Mouse (Mus musculus) kidney, adult 2 months (tissue): Measurements from ENCODE around the gene Slc39a11. TPM values are rescaled to one million over a fixed set of nuclear protein-coding genes. Genes with fewer than 3 reads are reported as not detected.

Experiments
- DNase-seq: peaks from one replicate; pipeline ENCODE4 v3.0.0; 2021
- H3K27ac ChIP-seq: fragments of 200-500 bp; 2 replicates; pipeline ENCODE4 v1.5.1; 2012; ENCODE audit warnings: low read depth, low read length, control low read depth, inconsistent platforms; ENCODE audit not compliant: insufficient read depth
- H3K27me3 ChIP-seq: fragments of 200-500 bp; replicated peaks from 2 replicates; pipeline ENCODE4 v1.6.1; 2012; ENCODE audit warnings: mild to moderate bottlenecking, moderate library complexity, low read length, inconsistent platforms; ENCODE audit not compliant: control insufficient read depth, insufficient read depth
- H3K36me3 ChIP-seq: fragments of 200-500 bp; 2 replicates; pipeline ENCODE4 v1.6.1; 2012; ENCODE audit warnings: mild to moderate bottlenecking, moderate library complexity, low read length, inconsistent platforms; ENCODE audit not compliant: control insufficient read depth, insufficient read depth
- H3K4me1 ChIP-seq: fragments of 200-500 bp; 2 replicates; pipeline ENCODE4 v1.6.1; 2011; ENCODE audit warnings: low read length; ENCODE audit not compliant: control insufficient read depth, insufficient read depth
- H3K4me3 ChIP-seq: fragments of 200-500 bp; 2 replicates; pipeline ENCODE4 v1.5.1; 2011; ENCODE audit warnings: mild to moderate bottlenecking, low read depth, low read length, control low read depth; ENCODE audit not compliant: insufficient read depth
- CTCF ChIP-seq: fragments of 200-500 bp; conservative IDR thresholded peaks from 2 replicates; pipeline ENCODE4 v1.5.1; 2011; ENCODE audit warnings: low read depth, mild to moderate bottlenecking, control low read depth, low read length, moderate library complexity, mixed read lengths; ENCODE audit not compliant: insufficient read depth, insufficient read length
- POLR2A ChIP-seq: fragments of 200-500 bp; IDR thresholded peaks from one replicate; pipeline ENCODE4 v1.6.1; 2011; ENCODE audit warnings: low read depth, low read length, control low read depth
- WGBS: fragments of 180-500 bp; shearing (Covaris S2); methylation state at CpG from one replicate; pipeline ENCODE4 v1.1.7; 2018; 5-methylcytosine and 5-hydroxymethylcytosine counted together
- polyA plus RNA-seq: library from polyadenylated mRNA; depleted of rRNA; stranded (reverse); fragments of >200 nt; gene quantifications from 2 replicates; pipeline ENCODE4 v1.2.3, GENCODE M21; 2012

Slc39a11 gene
- polyA plus RNA-seq, 1 experiment, result 24.5 TPM

- 93% methylated on average over 18 of the region's 18 CpGs for WGBS
- Histone ChIP-seq H3K36me3 (no peaks in the 10 kb centered on the region), H3K4me3 (no peak overlapping the region), H3K27ac (no peak overlapping the region), H3K27me3 (no peaks in the 10 kb centered on the region), H3K4me1 (no peaks in the 10 kb centered on the region)
- DNase-seq, result no peak
- TF ChIP-seq CTCF (no peak), POLR2A (no peak)
These were observed 24.4 kb downstream of the Slc39a11 start for GRCm38 (mm10) chr11:113625437-113625836.

GRCm38 (mm10) chr11:113622028-113622427 lies 27.9 kb downstream of the Slc39a11 start:
- Histone ChIP-seq H3K27me3 (no peaks in the 10 kb centered on the region), H3K27ac (no peak overlapping the region), H3K36me3 (no peaks in the 10 kb centered on the region), H3K4me3 (no peak overlapping the region), H3K4me1 (0 out of 2 replicates have a peak, but pooled peaks cover 4% of the 10 kb centered on the region)
- 92% methylated on average over 4 of the region's 4 CpGs for WGBS
- TF ChIP-seq CTCF (no peak), POLR2A (no peak)
- no peak for DNase-seq

GRCm38 (mm10) chr11:113621001-113621400 lies 28.9 kb downstream of the Slc39a11 start:
- H3K27me3 ChIP-seq, result no peaks in the 10 kb centered on the region
- H3K36me3 ChIP-seq, result no peaks in the 10 kb centered on the region
- H3K4me3 ChIP-seq, result no peak overlapping the region
- no peak for DNase-seq
- 82% methylated on average over 2 of the region's 2 CpGs for WGBS
- TF ChIP-seq POLR2A, result no peak
- TF ChIP-seq CTCF, result no peak
- H3K4me1 ChIP-seq, result 0 out of 2 replicates have a peak, but pooled peaks cover 4% of the 10 kb centered on the region
- H3K27ac ChIP-seq, result no peak overlapping the region

GRCm38 (mm10) chr11:113619420-113620080 lies 30.3 kb downstream of the Slc39a11 start:
- TF ChIP-seq POLR2A, result no peak
- TF ChIP-seq CTCF, result no peak
- WGBS, result 3% methylated on average over 31 of the region's 31 CpGs
- Histone ChIP-seq H3K4me1 (0 out of 2 replicates have a peak, but pooled peaks cover 4% of the 10 kb centered on the region), H3K27ac (no peak overlapping the region), H3K27me3 (no peaks in the 10 kb centered on the region), H3K4me3 (peak overlapping the region; percentile 30), H3K36me3 (no peaks in the 10 kb centered on the region)
- no peak for DNase-seq

- Histone ChIP-seq H3K36me3 (no peaks in the 10 kb centered on the region), H3K4me1 (0 out of 2 replicates have a peak, but pooled peaks cover 4% of the 10 kb centered on the region), H3K27ac (no peak within 1 kb of the TSS), H3K27me3 (no peaks in the 10 kb centered on the region), H3K4me3 (peak within 1 kb of the TSS; percentile 30)
- no peak for TF ChIP-seq CTCF
- TF ChIP-seq POLR2A, result no peak
- WGBS, result 2% methylated on average over 54 of the region's 54 CpGs
- peak; percentile 85 for DNase-seq
These were observed 31.0 kb downstream of the Slc39a11 start, which contains the start of gene Sstr2 for GRCm38 (mm10) chr11:113618672-113619419. Gene Sstr2 (plus strand): TSS chr11:113619342.

DNA sequence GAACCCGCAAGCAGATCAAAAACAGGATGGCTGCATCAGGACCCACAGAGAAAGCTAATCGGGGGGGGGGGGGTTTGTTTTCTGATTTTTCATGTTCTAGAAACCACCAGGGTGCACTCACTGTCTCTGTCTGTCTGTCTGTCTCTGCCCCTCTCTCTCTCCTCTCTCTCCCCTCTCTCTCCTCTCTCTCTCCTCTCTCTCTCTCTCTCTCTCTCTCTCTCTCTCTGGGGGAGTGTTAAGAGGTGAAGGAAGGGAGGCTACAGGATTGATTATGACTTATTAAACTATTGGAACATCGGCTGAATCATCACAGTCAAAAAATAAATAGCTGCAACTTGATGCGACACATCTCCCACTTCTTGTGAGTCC lies 31.6 kb downstream of the Slc39a11 start:
- Histone ChIP-seq H3K4me1 (0 out of 2 replicates have a peak, but pooled peaks cover 4% of the 10 kb centered on the region), H3K4me3 (peak overlapping the region; percentile 30; the same call in 1 of the 2 replicates), H3K27ac (no peak overlapping the region), H3K27me3 (no peaks in the 10 kb centered on the region), H3K36me3 (no peaks in the 10 kb centered on the region)
- 21% methylated on average over 4 of the region's 4 CpGs for WGBS
- DNase-seq, result no peak
- TF ChIP-seq CTCF (no peak), POLR2A (no peak)
